Mouse (Mus musculus) neural tube, embryonic 11.5 days (tissue): ENCODE data around the gene Irf1. TPM values are rescaled to one million over a fixed set of nuclear protein-coding genes. Genes with fewer than 3 reads are reported as not detected.

Source experiments
- ATAC-seq: fragments of 200-750 bp; cut with Nextera tagmentation; 2 replicates; pipeline ENCODE4 v1.8.0; 2017; ENCODE audit warnings: moderate number of reproducible peaks, mild to moderate bottlenecking, moderate TSS enrichment, moderate library complexity; ENCODE audit not compliant: insufficient read depth, low FRiP score, low TSS enrichment
- DNase-seq: peaks from one replicate; pipeline ENCODE4 v3.0.0-alpha.2; 2015; ENCODE audit warnings: low spot score
- H3K27ac ChIP-seq: fragments of 300-500 bp; sonication (generic); 2 replicates; pipeline ENCODE4 v1.5.1; 2014; ENCODE audit warnings: low read depth, mild to moderate bottlenecking, low read length
- H3K27me3 ChIP-seq: fragments of 300-500 bp; sonication (generic); 2 replicates; pipeline ENCODE4 v1.6.1; 2014; ENCODE audit warnings: mild to moderate bottlenecking, low read length, mixed read lengths; ENCODE audit not compliant: control insufficient read depth, insufficient read depth
- H3K36me3 ChIP-seq: fragments of 300-500 bp; sonication (generic); 2 replicates; pipeline ENCODE4 v1.6.1; 2014; ENCODE audit warnings: mild to moderate bottlenecking, low read length, moderate library complexity, mixed read lengths; ENCODE audit not compliant: control insufficient read depth, insufficient read depth
- H3K4me1 ChIP-seq: fragments of 300-500 bp; sonication (generic); 2 replicates; pipeline ENCODE4 v1.6.1; 2014; ENCODE audit warnings: low read length, mixed read lengths; ENCODE audit not compliant: control insufficient read depth, insufficient read depth
- H3K4me2 ChIP-seq: fragments of 300-500 bp; sonication (generic); 2 replicates; pipeline ENCODE4 v1.6.1; 2014; ENCODE audit warnings: low read depth, mild to moderate bottlenecking, moderate library complexity
- H3K4me3 ChIP-seq: fragments of 300-500 bp; sonication (generic); 2 replicates; pipeline ENCODE4 v1.5.1; 2014; ENCODE audit warnings: low read depth, low read length
- H3K9ac ChIP-seq: fragments of 300-500 bp; sonication (generic); 2 replicates; pipeline ENCODE4 v1.6.1; 2014; ENCODE audit warnings: mild to moderate bottlenecking, low read length
- H3K9me3 ChIP-seq: fragments of 300-500 bp; sonication (generic); 2 replicates; pipeline ENCODE4 v1.6.1; 2016; ENCODE audit warnings: low read length; ENCODE audit not compliant: control insufficient read depth
- WGBS: fragments of 180-500 bp; shearing (Covaris S2); extraction: QIAGEN DNeasy Blood & Tissue Kit; methylation state at CpG from one replicate; pipeline ENCODE4 v1.1.7; 2014; 5-methylcytosine and 5-hydroxymethylcytosine counted together
- polyA plus RNA-seq: library from polyadenylated mRNA; unstranded; fragments of >200 nt; fragmentation: Nextera tagmentation; extraction: Ambion mirVana; gene quantifications from 2 replicates; pipeline ENCODE4 v1.2.1, GENCODE M21; 2014

The Irf1 gene
- polyA plus RNA-seq, 1 experiment from 2014 or later, result 4.0 TPM

DNA sequence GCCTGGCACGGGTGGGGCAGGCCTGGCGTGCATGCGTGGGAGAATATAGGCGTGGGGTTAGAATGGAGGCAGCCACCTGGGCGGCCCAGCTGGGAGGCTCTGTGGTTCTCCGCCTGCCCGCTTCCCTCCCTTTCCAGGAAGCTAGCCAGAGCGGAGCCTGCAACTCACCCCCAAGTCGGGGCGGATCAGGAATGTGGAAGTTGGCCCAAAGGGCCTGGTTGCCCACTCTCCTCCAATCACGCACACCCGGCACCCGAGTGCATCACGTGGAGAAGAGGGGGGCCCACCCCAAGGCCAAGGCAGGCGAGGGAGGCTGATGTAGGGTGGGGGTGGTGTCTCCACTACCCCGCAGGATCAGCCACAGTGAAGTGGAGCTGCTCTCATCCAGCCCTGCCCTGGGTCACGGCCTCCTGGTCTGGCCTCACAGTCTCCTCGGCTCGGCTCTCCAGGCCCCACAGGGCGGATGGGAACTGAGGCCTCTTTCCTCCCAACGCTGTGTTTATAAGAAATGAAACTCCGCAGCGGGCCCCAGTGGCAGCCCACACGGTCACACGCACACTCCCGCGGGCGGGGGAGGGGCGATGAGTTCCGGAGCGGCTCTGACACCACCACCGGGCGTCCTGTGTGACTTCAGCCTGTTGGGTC, 6.2 kb upstream of the Irf1 start:
- peak overlapping the region; percentile 64 for H3K4me2 ChIP-seq
- DNase-seq (peak; percentile 83), ATAC-seq (peak; percentile 68)
- H3K9ac ChIP-seq, result peak overlapping the region; percentile 61
- H3K27me3 ChIP-seq, result peaks cover 18% of the 10 kb centered on the region; the same call in 1 of the 2 replicates
- no peaks in the 10 kb centered on the region for H3K36me3 ChIP-seq
- no peak overlapping the region for H3K27ac ChIP-seq
- peaks cover 14% of the 10 kb centered on the region for H3K4me1 ChIP-seq
- 3% methylated on average over 32 of the region's 33 CpGs for WGBS
- no peaks in the 10 kb centered on the region for H3K9me3 ChIP-seq
- H3K4me3 ChIP-seq, result peak overlapping the region; percentile 28

- no peak for ATAC-seq
- peaks cover 14% of the 10 kb centered on the region for H3K4me1 ChIP-seq
- no peak for DNase-seq
- H3K4me2 ChIP-seq, result no peak overlapping the region
- no peaks in the 10 kb centered on the region for H3K9me3 ChIP-seq
- 58% methylated on average over 5 of the region's 5 CpGs for WGBS
- peaks cover 25% of the 10 kb centered on the region; the same call in 1 of the 2 replicates for H3K27me3 ChIP-seq
- H3K9ac ChIP-seq, result no peak overlapping the region
- no peak overlapping the region for H3K4me3 ChIP-seq
- no peaks in the 10 kb centered on the region for H3K36me3 ChIP-seq
- H3K27ac ChIP-seq, result no peak overlapping the region
These were observed 5.2 kb upstream of the Irf1 start for GRCm38 (mm10) chr11:53764581-53764980.

DNA sequence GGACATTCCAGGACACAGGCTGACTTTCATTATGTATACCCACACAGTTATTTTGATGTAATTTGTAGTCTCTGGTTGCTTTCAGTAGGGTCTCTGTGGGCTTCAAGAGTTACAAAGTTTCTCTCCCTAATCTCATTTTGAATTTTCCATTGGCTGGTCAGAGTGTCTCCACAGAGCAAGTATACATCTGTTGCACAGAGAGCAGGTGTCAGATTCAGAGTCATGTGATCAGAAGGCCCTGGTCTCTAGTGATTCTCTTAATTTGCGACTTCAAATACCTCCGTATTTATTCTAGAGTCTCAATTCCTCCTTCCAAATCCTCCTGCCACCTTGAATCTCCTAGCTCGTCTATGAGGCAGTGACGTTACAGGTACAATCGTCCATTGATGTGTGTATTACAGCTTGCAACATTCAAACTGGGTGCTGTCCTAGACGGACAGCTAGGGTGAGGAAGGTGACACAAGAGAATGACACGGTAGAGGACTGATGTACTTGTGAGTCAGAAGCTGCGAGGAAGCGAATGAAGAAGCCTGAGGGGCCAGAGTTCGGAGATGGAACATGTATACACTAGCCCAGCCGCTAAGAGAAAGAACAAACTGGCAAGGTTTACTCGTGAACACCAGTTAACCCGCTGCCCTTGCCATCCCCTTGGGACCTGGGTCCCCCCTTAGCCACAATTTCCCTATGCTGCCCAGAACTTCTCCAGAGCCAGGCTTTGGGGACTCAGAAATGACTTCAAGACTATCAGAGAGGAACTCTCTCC, 1.2 kb upstream of the Irf1 start:
- H3K27me3 ChIP-seq, result peaks cover 12% of the 10 kb centered on the region; the same call in 1 of the 2 replicates

GRCm38 (mm10) chr11:53769185-53769576, 633 bp upstream of the Irf1 start:
- no peaks in the 10 kb centered on the region for H3K4me1 ChIP-seq
- H3K9ac ChIP-seq, result no peak overlapping the region
- WGBS, result 55% methylated on average over 12 of the region's 12 CpGs
- no peak overlapping the region for H3K27ac ChIP-seq
- DNase-seq, result no peak
- H3K4me3 ChIP-seq, result no peak overlapping the region
- no peaks in the 10 kb centered on the region for H3K36me3 ChIP-seq
- peak overlapping the region; percentile 93 for H3K4me2 ChIP-seq
- ATAC-seq, result no peak
- H3K27me3 ChIP-seq, result peaks cover 12% of the 10 kb centered on the region; the same call in 1 of the 2 replicates
- no peaks in the 10 kb centered on the region for H3K9me3 ChIP-seq

More for the DNA sequence above, 1.2 kb upstream of the Irf1 start:
- 78% methylated on average over 13 of the region's 13 CpGs for WGBS
- Histone ChIP-seq H3K4me3 (no peak overlapping the region), H3K27ac (no peak overlapping the region), H3K4me1 (peaks cover 4% of the 10 kb centered on the region; the same call in 1 of the 2 replicates), H3K4me2 (no peak overlapping the region), H3K9ac (no peak overlapping the region), H3K9me3 (no peaks in the 10 kb centered on the region), H3K36me3 (no peaks in the 10 kb centered on the region)
- no peak for ATAC-seq
- no peak for DNase-seq

DNA sequence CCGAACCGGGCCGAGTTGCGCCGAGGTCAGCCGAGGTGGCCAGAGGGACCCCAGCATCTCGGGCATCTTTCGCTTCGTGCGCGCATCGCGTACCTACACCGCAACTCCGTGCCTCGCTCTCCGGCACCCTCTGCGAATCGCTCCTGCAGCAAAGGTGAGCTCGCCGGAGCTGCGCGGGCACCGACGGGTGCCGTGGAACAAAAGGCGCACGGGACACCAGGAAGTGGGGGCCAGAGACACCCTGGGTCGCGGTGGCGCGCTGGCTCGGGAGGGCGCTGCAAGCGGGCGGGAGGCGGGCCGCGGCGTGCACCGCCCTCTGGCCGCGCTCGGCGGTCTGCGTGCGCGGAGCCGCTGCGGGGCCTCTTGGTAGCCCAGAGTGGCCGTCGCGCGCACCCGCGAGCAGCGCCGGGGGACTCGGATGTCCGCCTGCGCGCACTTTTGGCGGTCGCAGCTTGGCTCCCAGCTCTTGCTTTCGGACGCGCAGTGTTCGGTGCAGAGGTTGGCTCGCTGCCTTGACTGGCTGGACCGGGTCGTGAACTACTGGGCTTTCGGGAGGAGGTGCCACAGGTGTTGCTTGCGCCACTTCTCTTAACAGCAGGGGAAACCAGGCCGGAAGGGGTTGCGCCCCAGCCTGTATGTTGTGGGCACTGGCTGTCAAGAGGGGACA, 444 bp downstream of the Irf1 start:
- H3K9me3 ChIP-seq, result no peaks in the 10 kb centered on the region
- peak; percentile 75 for DNase-seq
- peak overlapping the region; percentile 67 for H3K9ac ChIP-seq
- H3K27me3 ChIP-seq, result peaks cover 12% of the 10 kb centered on the region; the same call in 1 of the 2 replicates
- no peak overlapping the region for H3K27ac ChIP-seq
- no peaks in the 10 kb centered on the region for H3K36me3 ChIP-seq
- H3K4me3 ChIP-seq, result peak overlapping the region; percentile 72
- peak overlapping the region; percentile 93 for H3K4me2 ChIP-seq
- peak; percentile 81 for ATAC-seq
- H3K4me1 ChIP-seq, result no peaks in the 10 kb centered on the region
- WGBS, result under 1% methylated on average over 68 of the region's 75 CpGs

DNA sequence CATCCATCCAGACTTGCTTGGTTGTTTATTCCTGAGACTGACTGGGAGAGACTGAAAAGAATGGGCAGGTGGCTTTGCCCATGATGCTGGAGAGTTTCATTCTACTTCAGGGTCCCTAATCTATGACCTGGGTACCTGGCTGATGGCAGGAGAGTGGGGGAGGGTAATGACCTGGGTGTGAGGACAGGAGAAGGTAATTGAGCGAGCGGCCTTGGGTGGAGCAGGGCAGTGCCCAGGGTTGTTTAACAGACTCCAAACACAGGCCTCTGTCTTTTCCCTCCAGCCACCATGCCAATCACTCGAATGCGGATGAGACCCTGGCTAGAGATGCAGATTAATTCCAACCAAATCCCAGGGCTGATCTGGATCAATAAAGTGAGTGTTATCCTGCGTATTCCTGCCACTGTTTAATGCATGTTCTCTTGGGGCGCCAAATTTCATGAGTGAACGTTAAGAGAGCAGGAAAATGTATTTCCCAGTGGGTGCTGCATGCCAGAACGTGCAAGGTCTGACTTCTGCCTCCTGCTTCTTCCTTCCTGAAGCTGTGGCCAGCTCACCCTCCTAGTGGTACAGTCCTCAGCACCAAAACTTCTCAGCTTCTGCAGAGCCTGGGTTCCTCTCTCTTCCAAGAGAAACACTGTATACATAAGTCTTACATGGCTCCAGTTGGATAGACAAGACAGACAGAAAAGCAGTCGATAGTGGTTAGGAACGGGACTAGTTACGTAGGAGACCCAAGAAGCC, 1.4 kb downstream of the Irf1 start:
- ATAC-seq (no peak), DNase-seq (no peak)
- Histone ChIP-seq H3K4me2 (peak overlapping the region; percentile 93), H3K4me3 (peak overlapping the region; percentile 72), H3K9ac (no peak overlapping the region), H3K27ac (no peak overlapping the region), H3K27me3 (peaks cover 12% of the 10 kb centered on the region; the same call in 1 of the 2 replicates), H3K36me3 (no peaks in the 10 kb centered on the region), H3K9me3 (no peaks in the 10 kb centered on the region), H3K4me1 (no peaks in the 10 kb centered on the region)
- 83% methylated on average over 11 of the region's 11 CpGs for WGBS

- no peak overlapping the region for H3K9ac ChIP-seq
- ATAC-seq, result no peak
- H3K27ac ChIP-seq, result no peak overlapping the region
- WGBS, result 83% methylated on average over 9 of the region's 9 CpGs
- no peaks in the 10 kb centered on the region for H3K9me3 ChIP-seq
- H3K4me1 ChIP-seq, result no peaks in the 10 kb centered on the region
- H3K36me3 ChIP-seq, result no peaks in the 10 kb centered on the region
- H3K4me3 ChIP-seq, result no peak overlapping the region
- no peak for DNase-seq
- H3K4me2 ChIP-seq, result no peak overlapping the region
- peaks cover 12% of the 10 kb centered on the region; the same call in 1 of the 2 replicates for H3K27me3 ChIP-seq
These were observed 2.7 kb downstream of the Irf1 start for GRCm38 (mm10) chr11:53772536-53772935.

GRCm38 (mm10) chr11:53773087-53773486, 3.3 kb downstream of the Irf1 start, which contains the start of gene Gm17334:
TSS of gene Gm17334 (minus strand) at chr11:53773187.
- 90% methylated on average over 5 of the region's 5 CpGs for WGBS
- no peak for ATAC-seq

More at GRCm38 (mm10) chr11:53773087-53773486, 3.3 kb downstream of the Irf1 start, which contains the start of gene Gm17334:
- Histone ChIP-seq H3K9me3 (no peaks in the 10 kb centered on the region), H3K4me2 (no peak within 1 kb of the TSS), H3K27me3 (peaks cover 12% of the 10 kb centered on the region; the same call in 1 of the 2 replicates), H3K36me3 (no peaks in the 10 kb centered on the region), H3K4me1 (no peaks in the 10 kb centered on the region), H3K27ac (no peak within 1 kb of the TSS), H3K4me3 (no peak within 1 kb of the TSS), H3K9ac (no peak within 1 kb of the TSS)
- no peak for DNase-seq
